In the genomic region with DNA sequence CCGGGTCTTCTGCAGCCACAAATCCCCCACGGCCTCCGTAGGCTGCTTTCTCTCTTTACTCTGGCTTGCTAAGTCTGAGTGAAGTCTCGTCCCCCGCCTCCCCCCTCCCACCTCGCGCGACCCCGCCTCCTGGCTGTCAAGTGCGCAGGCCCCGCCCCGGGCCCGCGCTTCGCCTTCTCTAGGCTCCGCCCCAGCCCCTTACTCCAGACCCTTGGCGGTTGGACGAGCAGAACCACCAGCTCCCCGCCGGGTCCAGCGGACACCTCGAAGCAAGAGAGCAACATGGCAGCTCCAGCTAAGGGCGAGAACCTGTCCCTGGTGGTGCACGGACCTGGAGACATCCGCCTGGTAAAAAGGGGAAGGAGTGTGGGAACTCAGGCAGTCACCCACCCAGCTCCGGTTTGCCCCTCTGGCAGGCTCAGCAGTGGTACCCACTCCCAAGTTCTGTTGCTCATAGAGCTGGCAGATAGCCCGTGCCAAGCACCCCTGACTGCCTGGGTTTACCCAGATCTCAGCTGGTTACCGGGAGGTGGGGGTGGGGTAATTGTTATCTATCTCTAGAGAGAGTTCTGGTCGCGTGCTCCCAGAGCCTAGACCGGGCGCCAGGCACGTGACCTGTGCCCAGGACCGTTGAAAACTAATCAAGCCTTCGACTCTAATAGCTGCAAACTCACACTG, we compare ENCODE assay signal across 8 mouse cellular contexts. TPM values are rescaled to one million over a fixed set of nuclear protein-coding genes. Genes with fewer than 3 reads are reported as not detected.
A peak's percentile ranks its signal among the peaks of the same experiment; 100 is the strongest.
DNase-seq lines count a peak whose midpoint lies in the region; ATAC-seq and TF ChIP-seq lines count a peak whose summit lies in the region.

A gene (plus strand): TSS at position 139 of the 678 bp plus-strand sequence.

- peak within 1 kb of the TSS; percentile 78 for H3K27ac ChIP-seq in forebrain, embryonic 16.5 days (ENCODE audit: low read length)
- peak within 1 kb of the TSS; percentile 65 for H3K27ac ChIP-seq in neural tube, embryonic 14.5 days (ENCODE audit: low read depth, low read length)
- H3K27ac ChIP-seq in testis, adult 2 months (ENCODE audit: control insufficient read depth, insufficient read depth, low read depth, low read length): peak within 1 kb of the TSS; percentile 96

- peaks cover 28% of the 10 kb centered on the region for H3K36me3 ChIP-seq in G1E (replicated peaks)
- H3K36me3 ChIP-seq in forebrain, embryonic 16.5 days (ENCODE audit: control insufficient read depth, insufficient read depth): no peaks in the 10 kb centered on the region
- H3K36me3 ChIP-seq in neural tube, embryonic 14.5 days (ENCODE audit: control insufficient read depth, insufficient read depth, low read length): no peaks in the 10 kb centered on the region
- peaks cover 1% of the 10 kb centered on the region; the same call in 1 of the 2 replicates for H3K36me3 ChIP-seq in testis, adult 2 months (ENCODE audit: control insufficient read depth, insufficient read depth, low read length)

- under 1% methylated on average over 35 of the region's 35 CpGs for WGBS in forebrain, embryonic 16.5 days
- WGBS in neural tube, embryonic 14.5 days: under 1% methylated on average over 35 of the region's 35 CpGs

- H3K4me1 ChIP-seq in G1E (ENCODE audit: insufficient read depth, low read depth, low read length): peaks cover 68% of the 10 kb centered on the region
- H3K4me1 ChIP-seq in forebrain, embryonic 16.5 days (replicated peaks; ENCODE audit: control insufficient read depth, insufficient read depth, low read length): no peaks in the 10 kb centered on the region; the same call in 1 of the 2 replicates
- H3K4me1 ChIP-seq in neural tube, embryonic 14.5 days (ENCODE audit: control insufficient read depth, insufficient read depth, low read length): no peaks in the 10 kb centered on the region
- H3K4me1 ChIP-seq in testis, adult 2 months (ENCODE audit: control insufficient read depth, insufficient read depth, low read length): peaks cover 14% of the 10 kb centered on the region

- 0 out of 2 replicates have a peak, but pooled peaks have one; percentile 45 for TF ChIP-seq POLR2A in testis, adult 2 months (IDR thresholded peaks at IDR 0.05; ENCODE audit: control insufficient read depth, low read depth, low read length)

- ATAC-seq in G1E (ENCODE audit: extremely low read depth, insufficient number of reproducible peaks, low FRiP score, poor library complexity, severe bottlenecking): peak; percentile 64
- peak; percentile 95 for ATAC-seq in forebrain, embryonic 16.5 days
- peak; percentile 96 for ATAC-seq in neural tube, embryonic 14.5 days (ENCODE audit: low read depth)

- peak within 1 kb of the TSS; percentile 76 for H3K4me2 ChIP-seq in forebrain, embryonic 16.5 days (ENCODE audit: low read length)
- H3K4me2 ChIP-seq in neural tube, embryonic 14.5 days (ENCODE audit: low read depth, low read length): peak within 1 kb of the TSS; percentile 68

- no peaks in the 10 kb centered on the region for H3K9me3 ChIP-seq in G1E (replicated peaks)
- no peaks in the 10 kb centered on the region for H3K9me3 ChIP-seq in forebrain, embryonic 16.5 days (ENCODE audit: control insufficient read depth, low read length)
- H3K9me3 ChIP-seq in neural tube, embryonic 14.5 days (ENCODE audit: control insufficient read depth, low read length): no peaks in the 10 kb centered on the region

- intact Hi-C loops in heart, postnatal 25 days (cut with DNase I): no loop called here

- H3K27me3 ChIP-seq in G1E (ENCODE audit: insufficient read depth, low read length): no peaks in the 10 kb centered on the region
- H3K27me3 ChIP-seq in forebrain, embryonic 16.5 days (replicated peaks; ENCODE audit: control insufficient read depth, insufficient read depth, low read length): no peaks in the 10 kb centered on the region
- H3K27me3 ChIP-seq in neural tube, embryonic 14.5 days (ENCODE audit: control insufficient read depth, insufficient read depth, low read length): no peaks in the 10 kb centered on the region
- H3K27me3 ChIP-seq in testis, adult 2 months (ENCODE audit: control insufficient read depth, insufficient read depth, low read length): no peaks in the 10 kb centered on the region

- peak within 1 kb of the TSS; percentile 76 for H3K4me3 ChIP-seq in G1E (ENCODE audit: low read depth, low read length)
- peak within 1 kb of the TSS; percentile 66 for H3K4me3 ChIP-seq in forebrain, embryonic 16.5 days (replicated peaks; ENCODE audit: low read length)
- peak within 1 kb of the TSS; percentile 38 for H3K4me3 ChIP-seq in neural tube, embryonic 14.5 days (ENCODE audit: low read depth, low read length)
- peak within 1 kb of the TSS; percentile 91 for H3K4me3 ChIP-seq in testis, adult 2 months (ENCODE audit: control insufficient read depth, low read depth, low read length)

- TF ChIP-seq CTCF in G1E (IDR thresholded peaks at IDR 0.05; ENCODE audit: low read depth, low read length): no peak
- TF ChIP-seq CTCF in testis, adult 2 months (IDR thresholded peaks at IDR 0.05; ENCODE audit: control insufficient read depth, insufficient read depth, insufficient replicate concordance, low read depth, low read length): no peak

- peak within 1 kb of the TSS; percentile 65 for H3K9ac ChIP-seq in forebrain, embryonic 16.5 days (replicated peaks; ENCODE audit: low read depth, low read length)
- H3K9ac ChIP-seq in neural tube, embryonic 14.5 days (replicated peaks; ENCODE audit: low read depth, low read length): peak within 1 kb of the TSS; percentile 53

- peak; percentile 73 for DNase-seq in G1E (ENCODE audit: low spot score)
- DNase-seq in cerebellum, adult 11-12 months: peak; percentile 77
- DNase-seq in heart, postnatal 25 days (ENCODE audit: low spot score): peak; percentile 53
- DNase-seq in layer of hippocampus, adult 11-12 months (ENCODE audit: low spot score): peak; percentile 76
- DNase-seq in lung, adult 18-20 months: peak; percentile 68 to 69

RNA-seq across cellular contexts. Expression of the gene that starts here (rescaled TPM):
- 211 and 213 TPM in 2 replicates for total RNA-seq in G1E (2014; fragmentation: Nextera tagmentation)
- total RNA-seq in G1E (2017): 230 and 241 TPM in 2 replicates
- 91.7 and 102 TPM in 2 replicates for polyA plus RNA-seq in G1E (2012)
- 16.2 and 16.4 TPM in 2 replicates for polyA plus RNA-seq in forebrain, embryonic 16.5 days (2015; fragmentation: Nextera tagmentation; extraction: Ambion mirVana)
- 100 to 1,000 TPM; 120 to 128 TPM for total RNA-seq in heart, postnatal 25 days (2021)
- 21.1 and 22.7 TPM in 2 replicates for polyA plus RNA-seq in neural tube, embryonic 14.5 days (2014; fragmentation: Nextera tagmentation; extraction: Ambion mirVana)
- polyA plus RNA-seq in testis, adult 2 months (2012; rRNA removed): 740 and 863 TPM in 2 replicates

Comparison
In these comparisons a context has a peak if more than half of its experiments do, and no peak if none do; other contexts are left out.
1. Peak in every context shown above with its lines: DNase-seq, ATAC-seq, H3K4me3 ChIP-seq and H3K27ac ChIP-seq.
2. H3K4me3 ChIP-seq: peak in every context shown above with its lines; median percentile 91 in testis, adult 2 months; 76 in G1E; 66 in forebrain, embryonic 16.5 days; 38 in neural tube, embryonic 14.5 days.